ENCODE assay signal across 19 mouse cellular contexts in genomic region chr2:158561371-158562144, GRCm38 (mm10). TPM values are rescaled to one million over a fixed set of nuclear protein-coding genes. Genes with fewer than 3 reads are reported as not detected.
DNase-seq lines count a peak whose midpoint lies in the region; ATAC-seq lines count a peak whose summit lies in the region.
"Had no signal": no experiment of that assay in that cellular context is flagged by ENCODE, and none has a peak within 500 bp of the region (broad histone marks: within the 10 kb centered on the region; RNA-seq: fewer than 3 reads in every experiment).

No protein-coding gene starts in this region.

- H3K9ac ChIP-seq in kidney, embryonic 14.5 days (ENCODE audit: low read depth, low read length) = no peak overlapping the region
- H3K9ac ChIP-seq in neural tube, embryonic 14.5 days (replicated peaks; ENCODE audit: low read depth, low read length) = peak overlapping the region; percentile 17; the same call in 1 of the 2 replicates
- no peak overlapping the region for H3K9ac ChIP-seq in intestine, embryonic 16.5 days (ENCODE audit: low read depth, low read length)
- H3K9ac ChIP-seq: embryonic facial prominence, embryonic 13.5 days; liver, embryonic 14.5 days had no signal

- no peak overlapping the region for H3K4me3 ChIP-seq in kidney, embryonic 14.5 days (ENCODE audit: low read length)
- no peak overlapping the region for H3K4me3 ChIP-seq in neural tube, embryonic 14.5 days (ENCODE audit: low read depth, low read length)
- H3K4me3 ChIP-seq in intestine, embryonic 16.5 days (ENCODE audit: low read length) = no peak overlapping the region
- H3K4me3 ChIP-seq: embryonic facial prominence, embryonic 13.5 days; heart, adult 2 months had no signal

- H3K27ac ChIP-seq in kidney, embryonic 14.5 days (ENCODE audit: low read depth, low read length) = no peak overlapping the region
- H3K27ac ChIP-seq in neural tube, embryonic 14.5 days (ENCODE audit: low read depth, low read length) = peak overlapping the region; percentile 58
- H3K27ac ChIP-seq in intestine, embryonic 16.5 days (ENCODE audit: low read length) = no peak overlapping the region
- H3K27ac ChIP-seq: embryonic facial prominence, embryonic 13.5 days; heart, adult 2 months; liver, embryonic 14.5 days; macrophage had no signal

- DNase-seq in kidney, postnatal 14 days = no peak
- no peak for DNase-seq in adrenal gland, adult (ENCODE audit: inconsistent age in 2 of 2, low spot score in 1 of 2)
- DNase-seq in left cerebral cortex, adult 18-20 months (ENCODE audit: low spot score in 2 of 2) = no peak
- DNase-seq: B cell, adult 2 months; cerebellum, adult 9-10 months; heart, adult 2 months; heart, postnatal 36 days; kidney, adult 2 months; thymus, postnatal 14 days had no signal

- peaks cover 16% of the 10 kb centered on the region; the same call in 1 of the 2 replicates for H3K27me3 ChIP-seq in kidney, embryonic 14.5 days (ENCODE audit: control insufficient read depth, insufficient read depth, low read length)
- H3K27me3 ChIP-seq in neural tube, embryonic 14.5 days (ENCODE audit: control insufficient read depth, insufficient read depth, low read length) = no peaks in the 10 kb centered on the region
- 0 out of 2 replicates have a peak, but pooled peaks cover 5% of the 10 kb centered on the region for H3K27me3 ChIP-seq in intestine, embryonic 16.5 days (replicated peaks; ENCODE audit: control insufficient read depth, insufficient read depth, low read length)

- H3K4me2 ChIP-seq in kidney, embryonic 14.5 days (replicated peaks; ENCODE audit: low read depth, low read length) = no peak overlapping the region
- H3K4me2 ChIP-seq in neural tube, embryonic 14.5 days (ENCODE audit: low read depth, low read length) = no peak overlapping the region
- no peak overlapping the region for H3K4me2 ChIP-seq in intestine, embryonic 16.5 days (ENCODE audit: low read depth, low read length)
- H3K4me2 ChIP-seq: embryonic facial prominence, embryonic 13.5 days had no signal

- H3K4me1 ChIP-seq in kidney, embryonic 14.5 days (ENCODE audit: control insufficient read depth, insufficient read depth, low read length) = no peaks in the 10 kb centered on the region
- peaks cover 18% of the 10 kb centered on the region; the same call in 1 of the 2 replicates for H3K4me1 ChIP-seq in neural tube, embryonic 14.5 days (ENCODE audit: control insufficient read depth, insufficient read depth, low read length)
- no peaks in the 10 kb centered on the region for H3K4me1 ChIP-seq in intestine, embryonic 16.5 days (ENCODE audit: control insufficient read depth, insufficient read depth, low read length)
- H3K4me1 ChIP-seq: embryonic facial prominence, embryonic 13.5 days had no signal

- H3K9me3 ChIP-seq in kidney, embryonic 14.5 days (ENCODE audit: control insufficient read depth, low read length) = no peaks in the 10 kb centered on the region
- no peaks in the 10 kb centered on the region for H3K9me3 ChIP-seq in neural tube, embryonic 14.5 days (ENCODE audit: control insufficient read depth, low read length)
- H3K9me3 ChIP-seq in intestine, embryonic 16.5 days (ENCODE audit: control insufficient read depth, low read length) = no peaks in the 10 kb centered on the region
- H3K9me3 ChIP-seq: embryonic facial prominence, embryonic 13.5 days had no signal

- H3K36me3 ChIP-seq in kidney, embryonic 14.5 days (ENCODE audit: control insufficient read depth, insufficient read depth, low read length) = no peaks in the 10 kb centered on the region
- H3K36me3 ChIP-seq in neural tube, embryonic 14.5 days (ENCODE audit: control insufficient read depth, insufficient read depth, low read length) = no peaks in the 10 kb centered on the region
- no peaks in the 10 kb centered on the region for H3K36me3 ChIP-seq in intestine, embryonic 16.5 days (ENCODE audit: control insufficient read depth, insufficient read depth, low read length)
- H3K36me3 ChIP-seq: embryonic facial prominence, embryonic 13.5 days had no signal

- ATAC-seq in kidney, embryonic 14.5 days (ENCODE audit: low FRiP score, low TSS enrichment) = peak; percentile 50
- ATAC-seq in common myeloid progenitor, adult 5-6 weeks (replicated peaks; ENCODE audit: low read depth, poor library complexity, severe bottlenecking) = peak; percentile 35; the same call in 1 of the 2 replicates
- 0 out of 2 replicates have a peak, but pooled peaks have one; percentile 26 for ATAC-seq in megakaryocyte progenitor cell, adult 5-6 weeks (replicated peaks; ENCODE audit: poor library complexity)
- peak; percentile 61 for ATAC-seq in neural tube, embryonic 14.5 days (ENCODE audit: low read depth)
- no peak for ATAC-seq in intestine, embryonic 16.5 days

- 45% methylated on average over 3 of the region's 3 CpGs for WGBS in kidney, embryonic 14.5 days
- WGBS in neural tube, embryonic 14.5 days = 36% methylated on average over 3 of the region's 3 CpGs
- 40% methylated on average over 3 of the region's 3 CpGs for WGBS in intestine, embryonic 16.5 days

RNA-seq across cellular contexts. Expression of gene Arhgap40, which starts 49.0 kb away (rescaled TPM):
- polyA plus RNA-seq in kidney, embryonic 14.5 days (2014; fragmentation: Nextera tagmentation; extraction: Ambion mirVana) = 0.24 TPM in 1 of 2 replicates, not detected in the other
- total RNA-seq in common myeloid progenitor, adult 5-6 weeks (2017) = not detected in 2 replicates
- total RNA-seq in megakaryocyte progenitor cell, adult 5-6 weeks (2015) = 0.17 TPM in 1 of 2 replicates, not detected in the other
- total RNA-seq in megakaryocyte progenitor cell, adult 5-6 weeks (2017) = not detected in 2 replicates
- 0.91 and 1.4 TPM in 2 replicates for polyA plus RNA-seq in neural tube, embryonic 14.5 days (2014; fragmentation: Nextera tagmentation; extraction: Ambion mirVana)
- 0.22 TPM in 2 replicates for polyA plus RNA-seq in intestine, embryonic 16.5 days (2015; fragmentation: Nextera tagmentation; extraction: Ambion mirVana)
- total RNA-seq in left cerebral cortex, adult 18-20 months (2021) = not detected
- total RNA-seq: heart, adult 2 months; heart, postnatal 36 days; left cerebral cortex, postnatal 36 days had no signal
- polyA plus RNA-seq: macrophage had no signal

RNA-seq across cellular contexts. Expression of gene Slc32a1, which starts 49.0 kb away (rescaled TPM):
- 0.09 and 0.16 TPM in 2 replicates for polyA plus RNA-seq in kidney, embryonic 14.5 days (2014; fragmentation: Nextera tagmentation; extraction: Ambion mirVana)
- total RNA-seq in common myeloid progenitor, adult 5-6 weeks (2017) = not detected in 2 replicates
- total RNA-seq in megakaryocyte progenitor cell, adult 5-6 weeks (2015) = 0.05 TPM in 1 of 2 replicates, not detected in the other
- total RNA-seq in megakaryocyte progenitor cell, adult 5-6 weeks (2017) = 0.04 TPM in 1 of 2 replicates, not detected in the other
- polyA plus RNA-seq in neural tube, embryonic 14.5 days (2014; fragmentation: Nextera tagmentation; extraction: Ambion mirVana) = 9.2 and 10.7 TPM in 2 replicates
- polyA plus RNA-seq in intestine, embryonic 16.5 days (2015; fragmentation: Nextera tagmentation; extraction: Ambion mirVana) = not detected in 2 replicates
- total RNA-seq in left cerebral cortex, adult 18-20 months (2021) = 100 to 1,000 TPM in 1 of 2 experiments, 10 to 100 TPM in 1; 99.3 to 102 TPM
- total RNA-seq: heart, adult 2 months; heart, postnatal 36 days had no signal
- polyA plus RNA-seq: embryonic facial prominence, embryonic 13.5 days; heart, adult 2 months; kidney, adult 2 months had no signal

RNA-seq across cellular contexts. Expression of gene Adig, which starts 59.1 kb away (rescaled TPM):
- polyA plus RNA-seq in kidney, embryonic 14.5 days (2014; fragmentation: Nextera tagmentation; extraction: Ambion mirVana) = not detected in 2 replicates
- total RNA-seq in common myeloid progenitor, adult 5-6 weeks (2017) = not detected in 2 replicates
- total RNA-seq in megakaryocyte progenitor cell, adult 5-6 weeks (2015) = not detected in 2 replicates
- total RNA-seq in megakaryocyte progenitor cell, adult 5-6 weeks (2017) = not detected in 2 replicates
- not detected in 2 replicates for polyA plus RNA-seq in neural tube, embryonic 14.5 days (2014; fragmentation: Nextera tagmentation; extraction: Ambion mirVana)
- polyA plus RNA-seq in intestine, embryonic 16.5 days (2015; fragmentation: Nextera tagmentation; extraction: Ambion mirVana) = not detected in 2 replicates
- total RNA-seq in left cerebral cortex, adult 18-20 months (2021) = not detected
- total RNA-seq: layer of hippocampus, postnatal 10 days; left cerebral cortex, postnatal 36 days had no signal
- polyA plus RNA-seq: embryonic facial prominence, embryonic 13.5 days; liver, embryonic 14.5 days; macrophage had no signal

Comparison
In these comparisons a context has a peak if more than half of its experiments do, and no peak if none do; other contexts are left out.
1. RNA of gene Slc32a1, which starts 49.0 kb away (total RNA-seq): 99.3 to 102 TPM in left cerebral cortex, adult 18-20 months; 0.04 to 0.05 TPM in megakaryocyte progenitor cell, adult 5-6 weeks and not detected in common myeloid progenitor, adult 5-6 weeks; every median in the first group is over 10 times any median in the second.